Mouse (Mus musculus) embryonic facial prominence, embryonic 14.5 days (tissue): ENCODE data around the gene Eva1c. TPM values are rescaled to one million over a fixed set of nuclear protein-coding genes. Genes with fewer than 3 reads are reported as not detected.

Experiments used
- ATAC-seq: fragments of 200-750 bp; cut with Nextera tagmentation; 2 replicates; pipeline ENCODE4 v1.8.0; 2017; ENCODE audit warnings: low read depth, moderate number of reproducible peaks, moderate TSS enrichment
- DNase-seq: peaks from one replicate; pipeline ENCODE4 v3.0.0-alpha.2; 2015; ENCODE audit warnings: low spot score
- H3K27ac ChIP-seq: fragments of 300-500 bp; sonication (generic); replicated peaks from 2 replicates; pipeline ENCODE4 v1.5.1; 2014; ENCODE audit warnings: low read depth, mild to moderate bottlenecking, low read length, moderate library complexity
- H3K27me3 ChIP-seq: fragments of 300-500 bp; sonication (generic); replicated peaks from 2 replicates; pipeline ENCODE4 v1.6.1; 2014; ENCODE audit warnings: low read length; ENCODE audit not compliant: control insufficient read depth, insufficient read depth
- H3K36me3 ChIP-seq: fragments of 300-500 bp; sonication (generic); 2 replicates; pipeline ENCODE4 v1.6.1; 2014; ENCODE audit warnings: low read length, mixed read lengths; ENCODE audit not compliant: control insufficient read depth, insufficient read depth
- H3K4me1 ChIP-seq: fragments of 300-500 bp; sonication (generic); 2 replicates; pipeline ENCODE4 v1.6.1; 2014; ENCODE audit warnings: antibody characterized with exemption, low read length; ENCODE audit not compliant: control insufficient read depth, insufficient read depth
- H3K4me2 ChIP-seq: fragments of 300-500 bp; sonication (generic); 2 replicates; pipeline ENCODE4 v1.6.1; 2014; ENCODE audit warnings: low read depth, mild to moderate bottlenecking, low read length, moderate library complexity, mixed read lengths
- H3K4me3 ChIP-seq: fragments of 300-500 bp; sonication (generic); 2 replicates; pipeline ENCODE4 v1.5.1; 2014; ENCODE audit warnings: low read depth, mild to moderate bottlenecking, low read length
- H3K9ac ChIP-seq: fragments of 300-500 bp; sonication (generic); 2 replicates; pipeline ENCODE4 v1.6.1; 2014; ENCODE audit warnings: low read depth, mild to moderate bottlenecking, low read length, moderate library complexity, mixed read lengths
- H3K9me3 ChIP-seq: fragments of 300-500 bp; sonication (generic); 2 replicates; pipeline ENCODE4 v1.6.1; 2016; ENCODE audit warnings: low read length; ENCODE audit not compliant: control insufficient read depth
- WGBS: fragments of 180-500 bp; shearing (Covaris S2); extraction: QIAGEN DNeasy Blood & Tissue Kit; methylation state at CpG from one replicate; pipeline ENCODE4 v1.1.7; 2014; 5-methylcytosine and 5-hydroxymethylcytosine counted together
- polyA plus RNA-seq: library from polyadenylated mRNA; unstranded; fragments of >200 nt; fragmentation: Nextera tagmentation; extraction: Ambion mirVana; gene quantifications from 2 replicates; pipeline ENCODE4 v1.2.1, GENCODE M21; 2014

Eva1c gene
- polyA plus RNA-seq, 1 experiment from 2014 or later: 4.5 TPM

DNA sequence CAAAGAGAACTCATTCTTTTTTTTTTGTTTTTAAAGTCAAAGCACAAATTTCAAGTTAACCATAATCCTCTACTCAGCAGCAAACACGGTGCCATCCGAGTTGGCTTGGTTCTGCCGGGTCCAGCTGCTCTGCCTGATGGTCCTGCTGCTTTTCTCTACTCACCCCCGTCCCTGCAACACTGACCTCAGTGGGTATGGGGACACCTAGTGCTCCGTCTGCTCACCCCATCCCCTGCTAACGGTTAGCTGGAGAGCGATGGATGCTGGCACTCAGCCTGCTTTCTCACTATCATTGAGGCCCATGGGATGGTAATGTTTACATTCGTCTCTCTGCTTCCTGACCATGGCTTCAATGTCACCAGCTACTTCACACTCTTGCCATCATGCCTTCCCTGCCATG, 28.1 kb upstream of the Eva1c start:
- Histone ChIP-seq H3K4me3 (no peak overlapping the region), H3K27ac (no peak overlapping the region), H3K9me3 (no peaks in the 10 kb centered on the region), H3K9ac (no peak overlapping the region), H3K4me2 (no peak overlapping the region), H3K4me1 (no peaks in the 10 kb centered on the region), H3K27me3 (no peaks in the 10 kb centered on the region), H3K36me3 (peaks cover 79% of the 10 kb centered on the region)
- ATAC-seq: no peak
- DNase-seq: no peak
- WGBS: 87% methylated on average over 8 of the region's 8 CpGs

DNA sequence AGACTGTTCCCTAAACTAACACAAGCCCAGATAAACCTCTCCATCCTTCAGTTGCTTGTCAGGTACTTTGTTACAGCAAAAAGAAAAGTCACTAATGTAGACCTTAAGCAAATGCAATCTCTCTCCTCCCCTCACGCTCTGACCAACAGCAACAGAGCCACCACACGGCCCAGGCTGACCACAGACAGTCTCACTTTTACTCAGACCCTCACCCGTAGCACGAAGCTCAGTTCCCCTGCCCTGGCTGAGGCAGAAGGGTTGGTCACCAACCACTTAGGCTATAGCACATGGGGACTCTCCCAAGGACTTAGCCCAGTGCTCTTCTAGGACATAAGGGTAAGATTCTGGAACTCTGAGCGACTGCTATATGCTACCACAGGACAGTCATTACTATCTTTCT, 27.7 kb upstream of the Eva1c start:
- no peak for ATAC-seq
- WGBS: 89% methylated on average over 5 of the region's 5 CpGs
- Histone ChIP-seq H3K9me3 (no peaks in the 10 kb centered on the region), H3K36me3 (peaks cover 79% of the 10 kb centered on the region), H3K9ac (no peak overlapping the region), H3K27me3 (no peaks in the 10 kb centered on the region), H3K4me1 (no peaks in the 10 kb centered on the region), H3K4me3 (no peak overlapping the region), H3K27ac (no peak overlapping the region), H3K4me2 (no peak overlapping the region)
- no peak for DNase-seq

GRCm38 (mm10) chr16:90799840-90800239, 26.7 kb upstream of the Eva1c start:
- Histone ChIP-seq H3K27me3 (no peaks in the 10 kb centered on the region), H3K27ac (no peak overlapping the region), H3K9me3 (no peaks in the 10 kb centered on the region), H3K9ac (no peak overlapping the region), H3K4me1 (no peaks in the 10 kb centered on the region), H3K4me2 (no peak overlapping the region), H3K4me3 (no peak overlapping the region), H3K36me3 (peaks cover 78% of the 10 kb centered on the region)
- WGBS: 84% methylated on average over 10 of the region's 10 CpGs
- DNase-seq (no peak), ATAC-seq (no peak)

GRCm38 (mm10) chr16:90801251-90801650, 25.3 kb upstream of the Eva1c start:
- no peaks in the 10 kb centered on the region for H3K4me1 ChIP-seq
- no peak overlapping the region for H3K27ac ChIP-seq
- WGBS: 89% methylated on average over 5 of the region's 5 CpGs
- no peaks in the 10 kb centered on the region for H3K9me3 ChIP-seq
- peaks cover 65% of the 10 kb centered on the region for H3K36me3 ChIP-seq
- no peak for ATAC-seq
- no peak overlapping the region for H3K4me2 ChIP-seq
- DNase-seq: no peak
- no peak overlapping the region for H3K9ac ChIP-seq
- no peak overlapping the region for H3K4me3 ChIP-seq
- H3K27me3 ChIP-seq: no peaks in the 10 kb centered on the region

DNA sequence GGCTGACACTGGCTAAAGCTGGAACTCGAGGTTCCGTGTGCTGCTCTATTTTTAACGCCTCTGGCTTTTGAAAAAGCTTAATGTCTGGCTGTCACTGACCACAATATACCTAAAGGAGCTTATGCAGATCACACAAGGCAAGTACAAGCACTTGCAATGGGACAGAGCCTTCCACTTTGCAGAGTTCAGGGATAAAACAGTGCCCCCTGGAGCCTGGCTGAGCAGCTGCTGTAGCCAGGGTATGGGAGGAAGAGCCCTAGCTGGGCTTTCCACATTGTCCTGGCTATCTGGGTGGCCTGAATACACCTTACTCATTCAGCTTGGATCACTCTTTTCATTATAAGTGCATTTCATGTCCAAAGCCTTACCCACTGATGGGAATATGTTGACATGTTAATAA, 24.6 kb upstream of the Eva1c start:
- Histone ChIP-seq H3K9me3 (no peaks in the 10 kb centered on the region), H3K4me1 (no peaks in the 10 kb centered on the region), H3K4me2 (no peak overlapping the region), H3K36me3 (peaks cover 59% of the 10 kb centered on the region), H3K27ac (no peak overlapping the region), H3K9ac (no peak overlapping the region), H3K4me3 (no peak overlapping the region), H3K27me3 (no peaks in the 10 kb centered on the region)
- 85% methylated on average over 3 of the region's 3 CpGs for WGBS
- no peak for DNase-seq
- ATAC-seq: no peak

- no peak overlapping the region for H3K9ac ChIP-seq
- H3K4me1 ChIP-seq: 0 out of 2 replicates have a peak, but pooled peaks cover 2% of the 10 kb centered on the region
- peaks cover 44% of the 10 kb centered on the region for H3K36me3 ChIP-seq
Observed at GRCm38 (mm10) chr16:90804466-90804865, 22.1 kb upstream of the Eva1c start.

GRCm38 (mm10) chr16:90809975-90810715, 16.4 kb upstream of the Eva1c start, which contains the start of gene Urb1:
Urb1 (minus strand) TSS chr16:90810413.
- H3K4me1 ChIP-seq: 0 out of 2 replicates have a peak, but pooled peaks cover 7% of the 10 kb centered on the region
- DNase-seq (peak; percentile 97), ATAC-seq (peak; percentile 95)
- under 1% methylated on average over 45 of the region's 47 CpGs for WGBS
- H3K27ac ChIP-seq: peak within 1 kb of the TSS; percentile 63
- peak within 1 kb of the TSS; percentile 82 for H3K4me2 ChIP-seq
- H3K36me3 ChIP-seq: no peaks in the 10 kb centered on the region
- H3K9me3 ChIP-seq: no peaks in the 10 kb centered on the region
- peak within 1 kb of the TSS; percentile 60 for H3K9ac ChIP-seq
- H3K4me3 ChIP-seq: peak within 1 kb of the TSS; percentile 68
- no peaks in the 10 kb centered on the region for H3K27me3 ChIP-seq

More at GRCm38 (mm10) chr16:90804466-90804865, 22.1 kb upstream of the Eva1c start:
- Histone ChIP-seq H3K4me3 (no peak overlapping the region), H3K9me3 (no peaks in the 10 kb centered on the region), H3K27ac (no peak overlapping the region), H3K4me2 (no peak overlapping the region), H3K27me3 (no peaks in the 10 kb centered on the region)
- WGBS: 95% methylated on average over 5 of the region's 5 CpGs
- ATAC-seq (no peak), DNase-seq (no peak)

DNA sequence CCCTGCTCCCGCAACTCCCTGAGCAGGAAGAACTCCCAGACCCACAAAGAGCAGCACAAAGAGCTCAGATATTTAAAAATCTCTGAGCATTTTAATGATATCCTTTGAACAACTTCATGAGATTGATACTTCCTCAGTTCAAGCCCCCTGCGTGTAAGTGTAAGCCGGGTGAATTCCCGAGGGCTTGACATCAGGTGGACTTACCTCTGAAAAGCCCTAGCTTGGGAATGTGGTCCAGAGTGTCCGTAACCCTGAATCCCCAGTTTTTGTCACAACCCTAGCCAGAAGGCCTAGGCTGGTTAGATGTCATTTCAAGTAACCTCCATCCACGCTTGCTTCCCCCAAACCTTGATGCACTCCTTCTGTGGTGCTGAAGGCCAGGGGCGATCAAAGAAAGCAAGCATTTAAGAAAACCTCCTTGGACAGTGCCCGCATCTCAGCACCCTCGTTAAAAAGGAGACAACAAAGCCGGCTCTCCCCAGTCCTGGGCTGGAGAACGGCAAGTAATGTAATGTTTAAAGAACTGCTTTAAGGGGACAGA, 15.7 kb upstream of the Eva1c start:
- Histone ChIP-seq H3K4me3 (peak overlapping the region; percentile 68), H3K27ac (peak overlapping the region; percentile 24), H3K27me3 (no peaks in the 10 kb centered on the region), H3K4me1 (0 out of 2 replicates have a peak, but pooled peaks cover 7% of the 10 kb centered on the region), H3K9me3 (no peaks in the 10 kb centered on the region), H3K36me3 (no peaks in the 10 kb centered on the region), H3K9ac (peak overlapping the region; percentile 60), H3K4me2 (peak overlapping the region; percentile 82)
- 43% methylated on average over 11 of the region's 11 CpGs for WGBS
- ATAC-seq (peak; percentile 2; the same call in 1 of the 2 replicates), DNase-seq (no peak)
